Mouse (Mus musculus) embryo, embryonic 9.5 days (tissue): Measurements from ENCODE around the gene Gm49391.
"Not testable (repeated sequence)": the region's sequence is repeated elsewhere in the genome, so short reads cannot be mapped to it uniquely, and the experiment has no call there.

Experiments used
- DNase-seq: peaks from one replicate; pipeline ENCODE4 v3.0.0-alpha.2; 2017; ENCODE audit errors: extremely low spot score

Gene Gm49391

DNA sequence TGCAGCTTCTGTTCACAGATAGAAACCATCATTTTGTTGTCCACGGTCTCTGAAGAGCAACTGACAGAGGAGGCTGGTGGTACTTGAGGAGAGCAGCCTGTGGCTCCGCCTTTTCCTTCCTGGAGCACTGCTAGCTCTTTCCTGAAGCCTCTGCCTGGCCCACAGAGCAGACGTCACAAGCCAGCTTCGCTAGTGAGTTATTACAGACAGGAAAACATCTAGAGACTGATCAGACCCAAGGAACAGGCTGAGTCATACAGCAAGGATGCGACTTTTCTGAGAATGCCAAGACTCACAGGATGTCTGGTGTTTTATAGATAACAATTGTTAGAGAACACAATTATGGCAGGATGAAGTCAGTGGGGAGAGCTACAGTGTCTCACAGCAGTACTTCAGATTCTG is at the start of gene Gm49391, which contains the start of gene Ctla2a:
Gene Gm49391 (minus strand): TSS at position 72 of the 402 bp plus-strand sequence.
Gene Ctla2a (minus strand): TSS at position 126 of the 402 bp plus-strand sequence.
- DNase-seq: peak; percentile 1

DNA sequence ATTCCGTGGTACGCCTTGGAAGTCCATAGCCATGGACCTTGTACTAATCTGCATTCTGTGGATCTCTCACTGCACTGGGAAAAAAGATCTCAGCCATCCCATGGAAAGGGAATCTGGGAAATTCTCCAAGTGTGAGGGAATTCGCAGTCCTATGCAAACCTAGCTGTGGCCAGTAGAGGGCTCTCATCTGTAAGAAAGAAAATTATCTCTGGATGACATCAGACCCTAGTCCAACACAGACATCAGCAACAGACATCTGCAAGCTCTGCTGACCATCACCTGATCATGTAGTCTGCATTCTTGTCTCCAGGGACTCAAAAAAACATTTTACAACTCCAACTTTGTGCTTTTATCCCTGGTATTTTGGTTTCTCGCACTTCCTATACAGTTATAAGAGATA is 35.9 kb upstream of the Gm49391 start:
- not testable (repeated sequence) for DNase-seq

DNA sequence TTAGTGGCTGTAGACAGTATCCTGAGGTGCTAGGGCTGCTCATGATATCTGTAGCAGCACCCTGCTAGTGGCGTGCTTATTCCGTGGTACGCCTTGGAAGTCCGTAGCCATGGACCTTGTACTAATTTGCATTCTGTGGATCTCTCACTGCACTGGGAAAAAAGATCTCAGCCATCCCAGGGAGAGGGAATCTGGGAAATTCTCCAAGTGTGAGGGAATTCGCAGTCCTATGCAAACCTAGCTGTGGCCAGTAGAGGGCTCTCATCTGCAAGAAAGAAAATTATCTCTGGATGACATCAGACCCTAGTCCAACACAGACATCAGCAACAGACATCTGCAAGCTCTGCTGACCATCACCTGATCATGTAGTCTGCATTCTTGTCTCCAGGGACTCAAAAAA is 27.6 kb upstream of the Gm49391 start:
- DNase-seq: not testable (repeated sequence)

DNA sequence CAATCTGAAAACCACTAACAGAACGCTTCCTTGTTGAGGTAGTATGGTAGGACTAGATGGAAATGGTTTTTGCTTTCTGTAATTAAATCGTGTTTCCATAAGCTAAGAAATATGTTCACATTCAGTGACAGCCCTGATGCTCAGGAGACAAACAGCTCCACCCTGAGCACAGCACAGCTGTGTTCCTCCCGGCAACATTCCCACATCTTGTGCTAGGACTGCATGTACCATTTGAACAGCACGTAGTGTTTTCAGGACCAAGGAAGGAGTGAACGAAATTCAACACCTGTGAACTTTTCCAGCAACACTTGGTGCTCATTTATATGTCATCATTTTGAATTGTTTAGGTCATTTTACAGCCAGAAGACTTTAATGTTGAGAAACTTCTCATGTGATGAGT is 25.3 kb upstream of the Gm49391 start:
- no peak for DNase-seq

DNA sequence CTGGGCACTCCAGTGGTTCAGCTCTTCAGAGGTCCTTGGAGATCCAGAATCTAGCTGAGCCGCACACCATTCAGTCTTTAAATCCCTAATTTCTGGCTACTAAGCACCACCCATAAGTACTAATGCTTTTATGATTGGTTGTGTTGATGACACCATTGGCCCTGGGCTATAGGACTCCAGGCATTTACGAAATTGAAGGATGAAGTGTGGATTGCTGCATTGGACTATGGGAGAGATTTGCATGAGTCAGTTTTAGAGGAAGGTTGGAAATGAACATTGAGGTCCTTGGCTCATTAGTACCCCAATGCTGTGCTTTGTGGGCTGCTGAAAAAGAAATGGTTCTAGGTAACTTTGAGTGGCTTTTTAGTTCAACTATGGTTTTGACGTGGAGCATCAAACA is 5.5 kb upstream of the Gm49391 start, which contains the start of gene Tpbpa:
Gene Tpbpa (minus strand): TSS at position 101 of the 400 bp plus-strand sequence.
- not testable (repeated sequence) for DNase-seq

DNA sequence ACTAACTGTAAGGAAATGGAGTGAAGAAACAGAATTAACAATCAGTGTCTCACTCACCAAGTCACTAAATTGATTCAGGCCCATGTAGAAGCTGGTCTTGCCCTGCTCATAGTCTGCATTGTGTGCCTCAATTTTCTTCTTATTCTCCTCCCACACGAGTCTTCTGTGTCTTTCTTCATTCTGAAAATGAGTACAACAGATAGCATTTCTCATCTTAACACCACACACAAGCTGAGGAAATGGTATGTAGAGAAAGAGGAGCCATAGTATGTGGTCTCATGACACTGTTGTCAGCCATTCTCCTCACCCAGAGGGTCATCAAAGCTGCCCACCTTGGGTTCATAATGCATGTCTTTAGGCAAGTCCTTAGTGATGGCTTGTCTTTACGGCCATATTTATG is 881 bp downstream of the Gm49391 start, which contains the start of gene Gm49393:
Gene Gm49393 (minus strand): TSS at position 101 of the 400 bp plus-strand sequence.
- not testable (repeated sequence) for DNase-seq

DNA sequence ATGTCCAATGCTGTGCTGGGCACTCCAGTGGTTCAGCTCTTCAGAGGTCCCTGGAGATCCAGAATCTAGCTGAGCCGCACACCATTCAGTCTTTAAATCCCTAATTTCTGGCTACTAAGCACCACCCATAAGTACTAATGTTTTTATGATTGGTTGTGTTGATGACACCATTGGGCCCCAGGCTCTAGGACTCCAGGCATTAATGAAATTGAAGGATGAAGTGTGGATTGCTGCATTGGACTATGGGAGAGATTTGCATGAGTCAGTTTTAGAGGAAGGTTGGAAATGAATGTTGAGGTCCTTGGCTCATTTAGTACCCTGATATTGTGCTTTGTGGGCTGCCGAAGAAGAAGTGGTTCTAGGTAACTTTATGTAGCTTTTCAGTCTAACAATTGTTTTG is 31.6 kb downstream of the Gm49391 start, which contains the start of gene Tpbpb:
Gene Tpbpb (minus strand): TSS at position 101 of the 400 bp plus-strand sequence.
- not testable (repeated sequence) for DNase-seq

DNA sequence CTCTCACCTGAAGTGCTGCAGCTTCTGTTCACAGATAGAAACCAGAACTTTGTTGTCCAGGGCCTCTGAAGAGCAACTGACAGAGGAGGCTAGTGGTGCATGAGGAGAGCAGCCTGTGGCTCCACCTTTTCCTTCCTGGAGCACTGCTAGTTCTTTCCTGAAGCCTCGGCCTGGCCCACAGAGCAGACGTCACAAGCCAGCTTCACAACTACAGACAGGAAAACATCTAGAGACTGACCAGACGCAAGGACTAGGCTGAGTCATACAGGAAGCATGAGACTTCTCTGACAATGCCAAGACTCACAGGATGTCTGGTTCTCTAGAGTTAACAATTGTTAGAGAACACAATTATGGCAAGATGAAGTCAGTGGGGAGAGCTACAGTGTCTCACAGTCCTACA is 39.0 kb downstream of the Gm49391 start, which contains the start of gene Ctla2b:
Gene Ctla2b (minus strand): TSS at position 120 of the 400 bp plus-strand sequence.
- DNase-seq: no peak

DNA sequence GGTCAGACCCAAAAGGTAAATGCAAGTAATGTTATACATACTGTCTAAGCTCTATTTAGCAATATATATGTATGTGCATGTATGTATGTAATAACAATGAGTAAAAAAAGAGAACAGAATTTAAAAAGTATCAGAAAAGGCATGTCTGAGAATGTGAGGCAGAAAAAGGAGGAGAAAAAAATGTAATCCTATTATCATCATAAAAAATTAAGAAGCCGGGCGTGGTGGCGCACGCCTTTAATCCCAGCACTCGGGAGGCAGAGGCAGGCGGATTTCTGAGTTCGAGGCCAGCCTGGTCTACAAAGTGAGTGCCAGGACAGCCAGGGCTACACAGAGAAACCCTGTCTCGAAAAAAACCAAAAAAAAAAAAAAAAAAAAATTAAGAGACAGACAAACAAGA is 39.6 kb downstream of the Gm49391 start, which contains the start of gene Gm49392:
Gene Gm49392 (minus strand): TSS at position 101 of the 400 bp plus-strand sequence.
- not testable (repeated sequence) for DNase-seq

DNA sequence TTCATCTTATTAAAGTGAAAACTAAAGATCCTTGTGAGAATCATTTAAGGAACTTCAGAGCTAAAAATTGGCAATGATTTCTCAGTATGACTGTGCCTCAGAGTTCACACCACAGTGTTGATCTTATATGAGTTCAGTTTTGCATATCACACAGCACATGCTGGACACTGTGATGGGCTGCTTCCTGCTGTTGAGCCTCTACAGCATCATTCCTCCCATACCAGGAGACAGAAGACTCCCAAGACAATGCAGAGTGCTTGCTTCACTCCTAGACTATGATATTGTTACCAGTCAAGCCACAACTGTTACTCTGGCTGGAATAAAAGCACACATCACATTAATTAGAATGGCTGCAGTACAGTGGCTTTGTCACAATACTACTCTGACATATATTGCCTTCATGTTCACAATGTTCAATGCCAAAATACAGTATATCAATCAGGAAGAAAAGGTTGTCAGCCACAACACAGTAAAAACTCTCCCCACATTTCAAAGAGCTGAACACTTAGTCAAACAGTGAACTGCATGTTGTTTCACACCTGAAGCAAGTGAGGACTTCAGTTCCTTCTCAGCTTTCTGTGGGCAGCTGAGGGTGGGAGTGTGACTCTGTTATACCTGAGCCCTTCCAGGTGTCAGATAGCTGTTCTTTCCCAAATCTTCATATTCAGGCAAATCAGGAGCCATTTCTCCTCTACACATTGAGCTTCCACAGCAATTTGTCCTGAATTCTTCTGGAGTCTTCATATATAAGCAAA is 40.8 kb downstream of the Gm49391 start:
- DNase-seq: no peak

DNA sequence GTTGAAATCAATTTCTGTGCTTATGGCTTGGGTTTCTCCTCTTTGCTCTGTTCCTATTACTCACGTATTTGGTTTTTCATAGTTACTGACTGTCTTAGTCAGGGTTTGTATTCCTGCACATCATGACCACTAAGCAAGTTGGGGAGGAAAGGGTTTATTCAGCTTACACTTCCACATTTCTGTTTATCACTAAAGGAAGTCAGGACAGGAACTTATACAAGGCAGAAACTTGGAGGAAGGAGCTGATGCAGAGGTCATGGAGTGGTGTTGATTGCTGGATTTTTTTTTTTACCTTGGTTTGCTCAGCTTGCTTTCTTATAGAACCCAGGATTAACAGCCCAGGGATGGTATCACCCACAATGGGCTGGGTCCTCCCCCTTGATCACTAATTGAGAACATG is 44.1 kb downstream of the Gm49391 start:
- DNase-seq: no peak

DNA sequence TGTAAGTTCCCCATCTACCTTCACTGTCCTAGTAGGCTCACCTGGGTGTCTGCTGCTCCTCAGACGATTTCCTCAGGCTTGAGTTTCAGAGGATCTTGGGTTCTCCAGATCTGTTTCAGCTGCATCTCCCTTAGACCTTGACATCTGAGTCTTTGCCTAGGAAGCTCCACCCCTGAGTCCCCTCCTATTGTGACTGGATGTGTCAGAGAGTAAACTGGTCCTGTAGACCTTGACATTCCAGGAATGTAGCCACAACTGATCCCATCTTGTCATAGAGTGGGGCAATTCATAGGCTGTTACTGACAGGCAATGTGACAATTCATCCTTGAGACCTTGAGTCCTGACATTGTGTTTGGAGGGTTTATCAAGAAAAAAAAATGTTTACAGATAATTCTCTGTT is 72.1 kb downstream of the Gm49391 start, which contains the start of gene 4930486L24Rik:
Gene 4930486L24Rik (minus strand): TSS at position 195 of the 400 bp plus-strand sequence.
- DNase-seq: no peak

DNA sequence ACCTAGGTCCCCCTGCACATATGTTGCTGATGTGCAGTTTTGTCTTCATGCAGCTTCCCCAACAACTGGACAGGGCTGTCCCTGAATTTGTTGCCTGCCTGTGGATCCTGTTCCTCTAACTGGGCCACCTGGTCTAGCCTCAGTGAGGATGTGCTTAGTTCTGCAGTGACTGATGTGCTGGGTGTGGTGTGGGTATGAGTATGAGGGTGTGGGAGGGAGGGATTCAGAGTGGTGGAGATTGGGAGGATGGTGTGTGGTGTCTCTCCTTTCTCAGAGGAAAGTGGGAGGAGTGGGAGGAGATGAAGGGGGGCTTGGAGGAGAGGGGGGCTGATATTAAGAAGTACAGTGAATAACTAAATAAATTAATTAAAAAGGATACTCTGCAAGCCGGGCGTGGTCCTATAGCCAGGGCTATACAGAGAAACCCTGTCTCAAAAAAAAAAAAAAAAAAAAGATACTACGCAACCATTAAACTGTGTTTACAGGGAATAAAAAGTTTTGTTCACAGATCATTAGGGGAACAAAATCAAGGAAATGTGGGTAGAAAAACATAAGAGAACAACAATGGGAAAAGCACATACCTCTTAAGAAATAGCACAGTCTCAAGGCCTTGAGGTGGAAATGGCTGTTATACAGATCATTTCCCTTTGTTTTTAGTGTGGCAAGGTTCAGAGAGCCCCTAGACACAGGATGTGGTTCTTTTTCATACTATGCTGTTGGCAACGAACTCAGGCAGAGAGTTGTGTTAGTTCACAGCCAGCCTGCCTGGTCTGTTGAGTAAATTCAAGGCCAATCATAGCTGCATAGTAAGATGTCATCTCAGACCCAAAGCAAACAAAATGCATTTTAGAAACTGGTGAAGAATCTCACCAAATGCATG is 87.9 kb downstream of the Gm49391 start:
- no peak for DNase-seq
